Mouse (Mus musculus): ENCODE measurements around the gene 1700067K01Rik.
A peak's percentile ranks its signal among the peaks of the same experiment; 100 is the strongest.

- TF ChIP-seq POLR2A (IDR thresholded peaks at IDR 0.05; ENCODE audit: borderline replicate concordance, extremely low read depth, insufficient read depth, insufficient read length, poor library complexity, severe bottlenecking) (no peak), CTCF (IDR thresholded peaks at IDR 0.05; ENCODE audit: borderline replicate concordance, extremely low read depth, insufficient read depth, insufficient read length) (peak; percentile 78)
Observed at GRCm38 (mm10) chr8:84042066-84042947, 41.0 kb downstream of the 1700067K01Rik start, which contains the start of gene Il27ra.
